Mouse (Mus musculus) spleen, adult 18-20 months (tissue): Measurements from ENCODE around the gene Iqck.
A peak's percentile ranks its signal among the peaks of the same experiment; 100 is the strongest.

Source experiments
- DNase-seq, 2 experiments: peaks; one replicate each; pipeline ENCODE4 v3.0.0; 2022; ENCODE audit warnings: mixed read lengths in 2 of 2

Gene Iqck

GRCm38 (mm10) chr7:118956616-118957246, 101.2 kb downstream of the Iqck start:
- DNase-seq: no peak

GRCm38 (mm10) chr7:118959209-118959608, 103.7 kb downstream of the Iqck start:
- no peak for DNase-seq

- no peak for DNase-seq
Measured at GRCm38 (mm10) chr7:118964777-118965176, 109.2 kb downstream of the Iqck start.

- DNase-seq: no peak
Measured at GRCm38 (mm10) chr7:118965198-118965597, 109.6 kb downstream of the Iqck start.

- no peak for DNase-seq
Measured at GRCm38 (mm10) chr7:118968870-118969269, 113.3 kb downstream of the Iqck start.

- DNase-seq: no peak
Measured at GRCm38 (mm10) chr7:118971499-118971898, 115.9 kb downstream of the Iqck start.

GRCm38 (mm10) chr7:118972306-118972705, 116.8 kb downstream of the Iqck start:
- no peak for DNase-seq

- DNase-seq: no peak
Measured at GRCm38 (mm10) chr7:118973377-118973776, 117.8 kb downstream of the Iqck start.

- DNase-seq: no peak
Measured at GRCm38 (mm10) chr7:118975837-118976236, 120.3 kb downstream of the Iqck start.

- peak in 1 of 2 experiments; percentile 21 for DNase-seq
Measured at GRCm38 (mm10) chr7:118976414-118977166, 121.0 kb downstream of the Iqck start.

- no peak for DNase-seq
Measured at GRCm38 (mm10) chr7:118977167-118977543, 121.6 kb downstream of the Iqck start.

GRCm38 (mm10) chr7:118979121-118979520, 123.6 kb downstream of the Iqck start:
- no peak for DNase-seq

- no peak for DNase-seq
Measured at GRCm38 (mm10) chr7:118979708-118980107, 124.2 kb downstream of the Iqck start.

GRCm38 (mm10) chr7:118981346-118981745, 125.8 kb downstream of the Iqck start:
- no peak for DNase-seq

- DNase-seq: no peak
Measured at GRCm38 (mm10) chr7:118981831-118982230, 126.3 kb downstream of the Iqck start.

GRCm38 (mm10) chr7:118982586-118982985, 127.0 kb downstream of the Iqck start:
- no peak for DNase-seq

GRCm38 (mm10) chr7:118983961-118984360, 128.4 kb downstream of the Iqck start:
- DNase-seq: no peak

GRCm38 (mm10) chr7:118985786-118986185, 130.2 kb downstream of the Iqck start:
- DNase-seq: no peak

GRCm38 (mm10) chr7:118986369-118986768, 130.8 kb downstream of the Iqck start:
- DNase-seq: no peak

GRCm38 (mm10) chr7:118989275-118989856, 133.8 kb downstream of the Iqck start:
- DNase-seq: no peak

- DNase-seq: no peak
Measured at GRCm38 (mm10) chr7:118990282-118990681, 134.7 kb downstream of the Iqck start.

- no peak for DNase-seq
Measured at GRCm38 (mm10) chr7:118991341-118991884, 135.9 kb downstream of the Iqck start.

GRCm38 (mm10) chr7:118992080-118992560, 136.6 kb downstream of the Iqck start:
- DNase-seq: no peak
